In the genomic region with DNA sequence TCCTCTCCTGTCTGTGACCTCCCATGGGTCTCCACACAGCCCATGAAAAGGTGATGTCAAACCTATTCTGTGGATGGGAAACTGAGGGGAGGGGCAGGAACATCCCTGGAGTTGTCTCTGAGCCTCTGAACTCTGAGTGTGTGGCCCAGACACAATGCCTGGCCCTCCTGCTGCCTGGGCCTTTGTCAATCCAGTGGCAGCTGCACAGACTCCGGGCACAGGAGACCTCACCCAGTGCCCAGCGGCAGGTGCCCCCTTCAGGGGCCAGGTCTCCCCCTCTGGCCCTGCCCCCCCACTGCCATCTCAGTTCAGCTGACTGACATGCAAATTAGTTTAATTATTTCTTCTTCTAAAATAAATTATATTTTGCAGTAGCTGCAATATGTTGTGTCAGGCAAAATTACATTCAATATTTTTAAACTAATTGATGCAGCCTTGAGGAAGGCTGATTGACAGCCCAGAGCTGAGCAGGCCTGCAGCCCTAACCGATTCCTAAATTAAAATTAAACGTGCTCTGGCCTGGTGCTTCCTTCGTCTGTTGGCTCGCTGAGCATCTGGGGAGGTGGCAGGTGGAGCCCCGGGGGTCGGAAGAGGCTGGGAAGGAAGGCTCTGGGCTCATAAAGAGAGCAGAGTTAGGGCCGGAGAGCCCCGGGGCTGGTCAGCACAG, we compare ENCODE assay signal across 26 mouse cellular contexts. TPM values are rescaled to one million over a fixed set of nuclear protein-coding genes. Genes with fewer than 3 reads are reported as not detected.
DNase-seq lines count a peak whose midpoint lies in the region; ATAC-seq and TF ChIP-seq lines count a peak whose summit lies in the region.
"Had no signal": no experiment of that assay in that cellular context is flagged by ENCODE, and none has a peak within 500 bp of the region (broad histone marks: within the 10 kb centered on the region; RNA-seq: fewer than 3 reads in every experiment).

No protein-coding gene starts in this region.

- 0 out of 2 replicates have a peak overlapping the region, but pooled peaks have one; percentile 4 for H3K9ac ChIP-seq in forebrain, embryonic 11.5 days (ENCODE audit: low read length)
- no peak overlapping the region for H3K9ac ChIP-seq in hindbrain, embryonic 11.5 days (ENCODE audit: low read depth, low read length)
- H3K9ac ChIP-seq in midbrain, embryonic 12.5 days (replicated peaks): no peak overlapping the region
- H3K9ac ChIP-seq: heart, embryonic 13.5 days; limb, embryonic 12.5 days; liver, embryonic 12.5 days; lung, embryonic 14.5 days had no signal

- TF ChIP-seq CTCF in brain, embryonic 14.5 days (IDR thresholded peaks at IDR 0.05; ENCODE audit: borderline replicate concordance, extremely low read depth, insufficient read depth, insufficient read length): no peak

- peaks cover 22% of the 10 kb centered on the region for H3K4me1 ChIP-seq in forebrain, embryonic 11.5 days (replicated peaks; ENCODE audit: control insufficient read depth, insufficient read depth, low read length)
- peaks cover 12% of the 10 kb centered on the region for H3K4me1 ChIP-seq in hindbrain, embryonic 11.5 days (replicated peaks; ENCODE audit: control insufficient read depth, insufficient read depth, low read length)
- H3K4me1 ChIP-seq in midbrain, embryonic 12.5 days: peaks cover 46% of the 10 kb centered on the region
- H3K4me1 ChIP-seq: heart, embryonic 13.5 days; limb, embryonic 12.5 days; liver, embryonic 12.5 days had no signal

- no peak overlapping the region for H3K4me3 ChIP-seq in forebrain, embryonic 11.5 days (ENCODE audit: low read depth, low read length)
- H3K4me3 ChIP-seq in hindbrain, embryonic 11.5 days (ENCODE audit: low read depth, low read length): no peak overlapping the region
- H3K4me3 ChIP-seq in midbrain, embryonic 12.5 days: no peak overlapping the region
- H3K4me3 ChIP-seq: heart, embryonic 13.5 days; limb, embryonic 12.5 days; liver, embryonic 12.5 days had no signal

- no peak for TF ChIP-seq POLR2A in brain, embryonic 14.5 days (IDR thresholded peaks at IDR 0.05; ENCODE audit: borderline replicate concordance, extremely low read depth, insufficient read depth, insufficient read length, poor library complexity, severe bottlenecking)

- H3K36me3 ChIP-seq in forebrain, embryonic 11.5 days (ENCODE audit: control insufficient read depth, insufficient read depth, low read length): no peaks in the 10 kb centered on the region
- H3K36me3 ChIP-seq in hindbrain, embryonic 11.5 days (ENCODE audit: control insufficient read depth, insufficient read depth, low read length): no peaks in the 10 kb centered on the region
- H3K36me3 ChIP-seq in midbrain, embryonic 12.5 days: 0 out of 2 replicates have a peak, but pooled peaks cover 11% of the 10 kb centered on the region
- H3K36me3 ChIP-seq: heart, embryonic 13.5 days; limb, embryonic 12.5 days; liver, embryonic 12.5 days had no signal

- H3K4me2 ChIP-seq in forebrain, embryonic 11.5 days (ENCODE audit: low read depth, low read length, severe bottlenecking): no peak overlapping the region
- no peak overlapping the region for H3K4me2 ChIP-seq in hindbrain, embryonic 11.5 days (replicated peaks; ENCODE audit: low read depth, low read length)
- H3K4me2 ChIP-seq in midbrain, embryonic 12.5 days (replicated peaks): no peak overlapping the region
- H3K4me2 ChIP-seq: heart, embryonic 13.5 days; limb, embryonic 12.5 days; liver, embryonic 12.5 days; lung, embryonic 14.5 days had no signal

- peak; percentile 49 for DNase-seq in brain, embryonic 14.5 days (ENCODE audit: low read depth)
- no peak for DNase-seq in forebrain, embryonic 11.5 days (ENCODE audit: low spot score)
- DNase-seq in hindbrain, embryonic 11.5 days (ENCODE audit: low spot score): no peak
- no peak for DNase-seq in heart, adult 8-10 months (ENCODE audit: low spot score)
- DNase-seq in ovary, adult 18-20 months (ENCODE audit: low spot score): no peak
- no peak for DNase-seq in layer of hippocampus, postnatal 25 days (ENCODE audit: extremely low spot score in 1 of 2, low spot score in 1 of 2)
- DNase-seq in ovary, postnatal 10 days (ENCODE audit: low spot score): no peak
- DNase-seq: adrenal gland, postnatal 36 days; B cell, adult 2 months; cerebellum, adult 18-20 months; cerebellum, postnatal 25 days; heart, adult 11 months; kidney, adult 8-10 months; kidney, postnatal 14 days; lung, embryonic 14.5 days; lung, postnatal 36 days; right cerebral cortex, postnatal 4 days had no signal

- no peaks in the 10 kb centered on the region for H3K27me3 ChIP-seq in forebrain, embryonic 11.5 days (ENCODE audit: control insufficient read depth, insufficient read depth, low read length)
- H3K27me3 ChIP-seq in hindbrain, embryonic 11.5 days (ENCODE audit: control insufficient read depth, insufficient read depth, low read length): 0 out of 2 replicates have a peak, but pooled peaks cover 3% of the 10 kb centered on the region
- H3K27me3 ChIP-seq in midbrain, embryonic 12.5 days: peaks cover 53% of the 10 kb centered on the region

- H3K9me3 ChIP-seq in forebrain, embryonic 11.5 days (ENCODE audit: control insufficient read depth, low read length): no peaks in the 10 kb centered on the region
- no peaks in the 10 kb centered on the region for H3K9me3 ChIP-seq in hindbrain, embryonic 11.5 days (ENCODE audit: control insufficient read depth, low read length)
- H3K9me3 ChIP-seq in midbrain, embryonic 12.5 days: no peaks in the 10 kb centered on the region
- H3K9me3 ChIP-seq: heart, embryonic 13.5 days; limb, embryonic 12.5 days; liver, embryonic 12.5 days had no signal

- ATAC-seq in forebrain, embryonic 11.5 days (replicated peaks; ENCODE audit: low FRiP score): no peak; the same call in 1 of the 2 replicates
- peak; percentile 25; the same call in 1 of the 2 replicates for ATAC-seq in hindbrain, embryonic 11.5 days (ENCODE audit: low FRiP score)
- 0 out of 2 replicates have a peak, but pooled peaks have one; percentile 41 for ATAC-seq in midbrain, embryonic 12.5 days (ENCODE audit: low FRiP score, low read depth)
- ATAC-seq: liver, embryonic 12.5 days had no signal

- peak overlapping the region; percentile 50; the same call in 1 of the 2 replicates for H3K27ac ChIP-seq in forebrain, embryonic 11.5 days (ENCODE audit: low read depth, low read length)
- peak overlapping the region; percentile 25; the same call in 1 of the 2 replicates for H3K27ac ChIP-seq in hindbrain, embryonic 11.5 days (ENCODE audit: low read depth, low read length)
- peak overlapping the region; percentile 60 for H3K27ac ChIP-seq in midbrain, embryonic 12.5 days (replicated peaks)
- H3K27ac ChIP-seq: heart, embryonic 13.5 days; limb, embryonic 12.5 days; liver, embryonic 12.5 days; stomach, postnatal 0 days had no signal

- 16% methylated on average over 10 of the region's 10 CpGs for WGBS in forebrain, embryonic 11.5 days
- 29% methylated on average over 10 of the region's 10 CpGs for WGBS in hindbrain, embryonic 11.5 days
- 12% methylated on average over 10 of the region's 10 CpGs for WGBS in midbrain, embryonic 12.5 days

RNA-seq across cellular contexts. Expression of gene 1700025C18Rik, which starts 36.5 kb away (rescaled TPM):
- polyA plus RNA-seq in brain, embryonic 14.5 days (2012; rRNA removed): not detected in 2 replicates
- not detected in 2 replicates for polyA plus RNA-seq in forebrain, embryonic 11.5 days (2014; fragmentation: Nextera tagmentation; extraction: Ambion mirVana)
- polyA plus RNA-seq in hindbrain, embryonic 11.5 days (2014; fragmentation: Nextera tagmentation; extraction: Ambion mirVana): not detected in 2 replicates
- not detected in 2 replicates for polyA plus RNA-seq in midbrain, embryonic 12.5 days (2016; fragmentation: Nextera tagmentation; extraction: Ambion mirVana)
- total RNA-seq in heart, adult 8-10 months (2022): not detected
- not detected for total RNA-seq in layer of hippocampus, postnatal 25 days (2021)
- total RNA-seq: adrenal gland, postnatal 36 days; gastrocnemius, adult 8-10 months; heart, postnatal 25 days; left cerebral cortex, postnatal 10 days had no signal
- polyA plus RNA-seq: heart, embryonic 13.5 days; intestine, embryonic 14.5 days; limb, embryonic 12.5 days; liver, embryonic 12.5 days; lung, embryonic 14.5 days; stomach, postnatal 0 days had no signal
